Mouse (Mus musculus): ENCODE measurements around the gene Pcyox1. TPM values are rescaled to one million over a fixed set of nuclear protein-coding genes. Genes with fewer than 3 reads are reported as not detected.

The Pcyox1 gene
- polyA plus RNA-seq (2012; rRNA removed) = 91.2 and 102 TPM in 2 replicates

DNA sequence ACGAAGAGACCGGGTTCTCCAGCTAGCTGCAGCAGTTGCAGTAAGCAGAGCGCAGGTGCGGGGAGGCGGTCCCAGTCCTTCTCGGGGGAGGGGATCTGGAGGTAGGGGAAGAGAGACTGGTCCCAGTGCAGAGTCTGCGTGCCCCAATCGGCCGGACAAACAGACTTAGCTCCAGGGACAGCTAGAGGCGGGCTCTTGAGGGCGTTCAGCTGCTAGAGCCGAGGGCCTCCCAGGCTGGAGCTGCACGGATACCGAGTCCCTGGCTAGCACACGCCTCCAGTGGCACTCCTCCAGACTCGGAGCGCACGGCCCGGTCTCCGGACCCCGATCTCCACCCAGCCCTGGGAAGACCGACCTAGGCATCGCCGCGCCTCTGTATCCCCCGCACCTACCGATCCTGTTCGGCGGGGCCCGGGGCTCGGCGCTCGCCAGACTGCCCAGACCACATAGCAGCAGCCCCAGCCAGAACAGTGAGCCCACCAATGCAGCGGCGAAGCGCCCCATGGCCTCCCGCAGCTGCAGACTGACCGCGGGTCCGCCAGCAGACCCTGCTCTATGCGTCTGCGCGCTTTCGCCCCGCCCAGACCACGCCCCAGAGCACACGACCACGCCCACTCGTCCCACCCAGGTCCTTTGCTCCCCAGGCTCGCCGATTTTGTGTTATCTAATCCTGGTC is at the start of gene Pcyox1:
Gene Pcyox1, minus strand, starts transcription at position 574 of the 676 bp plus-strand sequence.
- DNase-seq (ENCODE audit: low spot score) = peak; percentile 89

DNA sequence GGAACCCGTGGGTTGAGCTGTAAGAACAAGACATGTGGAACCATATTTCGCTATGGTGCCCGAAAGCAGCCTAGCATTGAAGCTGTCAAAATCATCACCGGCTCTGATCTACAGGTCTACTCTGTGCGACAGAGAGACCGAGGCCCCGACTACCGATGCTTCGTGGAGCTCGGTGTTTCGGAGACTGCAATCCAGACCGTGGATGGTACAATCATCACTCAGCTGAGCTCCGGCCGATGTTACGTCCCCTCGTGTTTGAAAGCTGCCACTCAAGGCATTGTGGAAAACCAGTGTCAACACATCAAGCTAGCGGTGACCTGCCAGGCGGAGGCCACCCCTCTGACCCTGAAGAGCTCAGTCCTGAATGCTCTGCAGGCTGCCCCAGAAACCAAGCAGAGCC is 48.6 kb upstream of the Pcyox1 start:
- DNase-seq (ENCODE audit: low spot score) = no peak

DNA sequence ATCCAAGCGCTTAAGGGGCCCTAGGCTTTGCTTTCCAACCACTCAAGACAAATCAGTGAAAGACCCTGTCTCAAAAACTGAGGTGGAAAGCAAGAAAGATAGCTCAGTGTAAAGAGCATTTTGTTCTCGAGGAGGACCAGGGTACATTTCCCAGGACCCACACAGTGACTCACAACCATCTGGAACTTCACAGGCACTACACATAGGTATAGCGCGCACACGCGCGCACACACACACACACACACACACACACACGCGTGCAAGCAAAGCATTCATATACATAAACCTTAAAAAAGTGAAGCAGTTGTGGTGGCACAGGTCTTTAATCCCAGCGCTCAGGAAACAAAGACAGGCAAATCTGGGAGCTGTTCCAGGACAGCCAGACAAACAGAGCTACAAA is 44.6 kb upstream of the Pcyox1 start:
- DNase-seq (ENCODE audit: low spot score) = no peak

DNA sequence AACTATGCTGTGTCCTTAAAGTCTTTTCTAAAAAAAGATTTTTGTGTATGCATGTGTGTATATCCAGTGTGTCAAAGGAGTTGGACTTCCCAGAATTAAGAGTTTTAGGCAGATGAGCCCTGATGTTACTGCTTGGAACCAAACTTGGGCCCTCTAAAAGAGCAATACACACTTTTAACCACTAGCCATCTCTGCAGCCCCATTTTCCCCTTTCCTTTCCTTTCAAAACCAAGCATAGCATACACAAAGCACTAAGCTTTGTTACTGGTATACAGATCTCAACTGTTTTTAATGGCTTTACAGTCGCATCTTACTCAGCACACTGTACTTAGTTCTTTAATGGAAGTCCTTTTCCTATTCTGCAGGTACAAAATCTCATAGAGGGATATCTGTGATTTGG is 42.6 kb upstream of the Pcyox1 start:
- no peak for DNase-seq (ENCODE audit: low spot score)

- no peak for DNase-seq (ENCODE audit: low spot score)
These were observed 42.2 kb upstream of the Pcyox1 start for GRCm38 (mm10) chr6:86439119-86439496.

- DNase-seq (ENCODE audit: low spot score) = peak; percentile 92
These were observed 41.5 kb upstream of the Pcyox1 start, which contains the start of gene C87436 for GRCm38 (mm10) chr6:86438272-86439118. TSS of gene C87436 (plus strand) at chr6:86438374.

GRCm38 (mm10) chr6:86437711-86438110 is 40.8 kb upstream of the Pcyox1 start:
- DNase-seq (ENCODE audit: low spot score) = peak; percentile 36

DNA sequence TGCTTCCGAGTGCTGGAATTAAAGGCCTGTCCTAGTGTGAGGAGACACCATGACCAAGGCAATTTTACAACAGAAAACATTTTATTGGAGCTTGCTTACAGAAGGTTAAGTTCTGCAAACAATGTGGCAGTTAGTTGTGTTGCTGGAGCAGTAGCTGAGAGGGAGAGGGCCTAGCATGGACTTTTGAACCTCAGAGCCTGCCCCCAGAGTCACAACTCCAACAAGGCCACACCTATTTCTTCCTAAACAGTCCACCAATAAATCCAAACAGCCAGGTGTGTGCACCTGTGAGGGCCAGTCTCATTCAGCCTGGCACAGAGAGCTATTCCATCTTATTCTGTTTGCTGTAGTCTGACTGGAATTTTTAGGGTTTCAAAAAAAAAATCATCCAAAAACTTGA is 36.7 kb upstream of the Pcyox1 start:
- no peak for DNase-seq (ENCODE audit: low spot score)

GRCm38 (mm10) chr6:86431531-86431930 is 34.6 kb upstream of the Pcyox1 start:
- DNase-seq (ENCODE audit: low spot score) = no peak

DNA sequence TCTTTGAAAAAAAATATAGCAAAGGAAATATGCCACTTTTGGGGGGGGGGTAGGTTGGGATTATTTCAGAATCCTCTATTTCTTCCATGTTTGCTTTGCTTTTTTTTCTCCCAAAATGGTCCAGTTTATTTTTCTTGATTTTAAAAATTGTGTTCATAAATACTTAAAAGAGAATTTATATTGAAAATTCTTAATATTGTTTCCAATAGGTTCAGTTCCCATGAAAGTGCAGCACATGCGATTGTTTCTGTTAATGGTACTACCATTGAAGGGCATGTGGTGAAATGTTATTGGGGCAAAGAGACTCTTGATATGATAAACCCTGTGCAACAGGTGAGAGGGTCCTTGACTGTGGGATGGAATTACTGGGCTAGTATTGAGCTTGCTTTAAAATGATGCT is 29.4 kb upstream of the Pcyox1 start, which contains the start of gene Gm44790:
Gene Gm44790, plus strand, starts transcription at position 301 of the 400 bp plus-strand sequence.
- no peak for DNase-seq (ENCODE audit: low spot score)

DNA sequence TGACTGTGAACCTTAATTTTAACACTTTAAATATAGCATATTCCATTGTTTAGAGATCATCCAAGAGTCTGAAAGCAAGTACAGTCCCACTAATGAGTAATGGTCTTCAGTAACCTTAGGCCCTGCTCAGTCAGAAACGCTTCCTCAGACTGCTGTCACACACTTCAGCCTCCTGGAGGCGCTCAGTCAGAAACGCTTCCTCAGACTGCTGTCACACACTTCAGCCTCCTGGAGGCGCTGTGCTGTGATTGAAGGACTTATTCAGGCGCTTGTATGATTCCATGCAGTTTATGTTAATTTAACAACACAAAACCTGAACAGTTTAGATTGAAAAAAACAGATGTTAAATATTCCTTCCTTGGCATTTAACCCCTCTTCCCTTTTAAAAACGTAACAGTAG is 23.5 kb upstream of the Pcyox1 start:
- DNase-seq (ENCODE audit: low spot score) = no peak

DNA sequence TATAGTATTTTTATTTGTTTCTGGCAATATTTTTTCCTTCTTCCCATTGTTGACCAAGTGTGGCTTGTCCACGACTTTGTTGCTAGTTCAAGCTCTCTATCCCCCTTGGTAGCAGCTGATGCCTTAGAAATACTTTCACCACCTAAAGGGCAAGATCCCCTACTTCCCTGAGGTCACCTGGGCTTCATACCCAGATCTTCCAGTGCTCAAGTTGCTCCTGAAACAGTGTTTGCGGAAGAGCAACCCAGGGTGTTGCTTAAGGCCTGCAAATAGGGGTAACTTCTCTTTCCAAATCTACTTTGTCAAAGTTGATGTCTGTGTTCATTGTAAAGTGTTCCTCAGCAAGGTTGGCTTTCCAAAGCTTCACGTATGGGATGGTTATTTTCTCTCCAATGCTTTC is 22.3 kb upstream of the Pcyox1 start:
- no peak for DNase-seq (ENCODE audit: low spot score)

DNA sequence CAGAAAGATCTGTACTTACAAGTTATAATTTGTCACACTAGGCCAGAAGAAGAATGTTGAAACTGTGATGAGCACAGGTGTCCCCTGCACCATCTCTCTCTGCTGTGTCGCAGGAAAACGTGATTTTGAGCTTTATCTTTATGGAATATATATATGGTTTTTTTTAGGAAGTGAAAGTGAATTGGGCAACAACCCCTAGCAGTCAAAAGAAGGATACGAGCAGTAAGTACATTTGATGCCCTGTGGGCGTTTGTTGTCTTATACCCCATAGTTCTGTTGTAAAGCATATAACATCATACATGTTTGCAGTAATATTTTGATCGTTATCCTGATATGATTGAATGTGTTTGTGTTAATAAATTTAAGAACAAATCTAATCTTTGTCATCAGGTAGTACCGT is 21.8 kb upstream of the Pcyox1 start:
- no peak for DNase-seq (ENCODE audit: low spot score)

DNA sequence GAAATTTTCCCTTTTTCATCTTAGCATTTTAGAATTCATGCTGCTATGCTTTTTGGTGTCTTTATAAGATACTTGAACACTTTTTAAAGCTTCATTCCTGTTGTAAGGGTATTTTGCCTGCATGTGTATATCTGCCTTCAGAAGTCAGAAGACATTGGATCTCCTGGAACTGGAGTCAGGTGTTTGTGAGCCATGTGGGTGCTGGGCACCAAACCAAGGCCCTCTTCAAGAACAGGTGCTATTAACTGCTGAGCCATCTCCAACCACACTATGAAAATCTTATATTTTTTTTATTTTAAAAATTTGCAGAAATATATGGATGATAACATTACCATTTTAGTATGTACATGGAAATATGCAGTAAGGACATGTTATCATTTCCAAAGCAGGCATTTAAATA is 9.4 kb upstream of the Pcyox1 start:
- no peak for DNase-seq (ENCODE audit: low spot score)

DNA sequence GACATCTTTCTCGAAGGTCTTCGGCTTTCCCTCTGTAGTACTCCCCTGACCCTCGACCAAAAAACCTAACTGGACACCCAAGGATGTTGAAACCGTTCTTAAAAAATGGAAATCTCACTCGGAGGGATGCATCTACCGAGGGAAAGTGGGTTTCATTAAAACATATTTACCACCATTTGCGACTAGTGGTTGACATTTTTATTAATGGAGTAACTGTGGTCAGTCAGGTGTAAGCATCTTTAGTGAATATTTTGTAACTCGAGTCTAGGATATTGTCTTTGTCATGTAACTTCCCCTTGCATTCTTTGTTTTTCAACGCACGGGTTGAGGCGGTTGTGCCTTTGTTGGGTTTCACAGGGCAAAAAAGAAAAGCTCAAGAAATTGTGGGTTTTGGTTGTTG is 8.0 kb upstream of the Pcyox1 start:
- DNase-seq (ENCODE audit: low spot score) = no peak

GRCm38 (mm10) chr6:86404100-86404861 is 7.3 kb upstream of the Pcyox1 start, which contains the start of gene Tia1:
TSS of gene Tia1 (plus strand) at chr6:86404219.
- DNase-seq (ENCODE audit: low spot score) = peak; percentile 91

GRCm38 (mm10) chr6:86403728-86404099 is 6.8 kb upstream of the Pcyox1 start:
- DNase-seq (ENCODE audit: low spot score) = peak; percentile 83

DNA sequence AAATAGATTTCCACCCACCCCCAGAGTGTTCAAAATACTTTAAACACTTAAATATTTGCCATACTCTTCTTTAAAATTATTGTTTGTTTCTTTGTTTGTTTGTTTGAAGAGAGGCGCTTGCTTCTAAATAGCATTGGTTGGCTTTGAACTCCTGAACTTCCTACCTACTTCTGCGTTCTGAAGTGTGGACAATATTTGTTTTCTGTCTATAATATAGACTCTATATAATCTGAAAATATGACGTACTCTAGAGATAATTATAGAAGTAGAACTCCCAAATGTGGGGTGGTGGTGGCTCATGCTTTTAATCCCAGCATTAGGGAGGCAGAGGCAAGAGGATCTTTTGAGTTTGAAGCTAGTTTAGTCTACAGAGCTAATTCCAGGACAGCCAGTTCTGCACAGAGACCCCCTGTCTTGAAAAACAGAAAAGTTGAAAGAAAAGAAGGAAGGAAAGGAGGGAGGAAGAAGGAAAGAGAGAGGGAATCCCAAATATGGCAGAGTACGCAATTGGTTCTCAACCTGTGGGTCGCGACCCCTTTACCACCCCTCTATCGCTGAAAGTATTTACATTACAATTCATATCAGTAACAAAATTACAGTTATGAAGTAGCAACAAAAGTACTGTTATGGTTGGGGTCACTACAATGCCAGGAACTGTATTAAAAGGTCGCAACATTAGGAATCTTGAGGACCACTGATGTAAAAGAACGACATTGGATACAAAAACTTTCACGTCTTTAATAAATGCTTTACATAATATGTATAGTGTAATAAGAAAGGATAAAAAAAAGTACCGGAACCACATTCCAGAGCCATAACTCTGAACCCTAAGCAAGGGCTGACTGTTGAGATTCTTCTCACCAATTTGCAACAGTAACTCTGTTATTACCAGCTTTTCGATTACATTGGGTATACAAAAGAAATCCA is 6.0 kb upstream of the Pcyox1 start:
- no peak for DNase-seq (ENCODE audit: low spot score)

- DNase-seq (ENCODE audit: low spot score) = no peak
These were observed 4.0 kb upstream of the Pcyox1 start for GRCm38 (mm10) chr6:86400972-86401371.

- no peak for DNase-seq (ENCODE audit: low spot score)
These were observed 3.0 kb upstream of the Pcyox1 start for GRCm38 (mm10) chr6:86399995-86400394.

GRCm38 (mm10) chr6:86398986-86399385 is 2.0 kb upstream of the Pcyox1 start:
- DNase-seq (ENCODE audit: low spot score) = no peak
